Mouse (Mus musculus): ENCODE measurements at regions not wholly inside any gene's neighbourhood (a gene's known extent, or its start where the extent isn't known, plus 50 kb on each side); places are given as distances from the start of the nearest gene placed in this dataset.

DNA sequence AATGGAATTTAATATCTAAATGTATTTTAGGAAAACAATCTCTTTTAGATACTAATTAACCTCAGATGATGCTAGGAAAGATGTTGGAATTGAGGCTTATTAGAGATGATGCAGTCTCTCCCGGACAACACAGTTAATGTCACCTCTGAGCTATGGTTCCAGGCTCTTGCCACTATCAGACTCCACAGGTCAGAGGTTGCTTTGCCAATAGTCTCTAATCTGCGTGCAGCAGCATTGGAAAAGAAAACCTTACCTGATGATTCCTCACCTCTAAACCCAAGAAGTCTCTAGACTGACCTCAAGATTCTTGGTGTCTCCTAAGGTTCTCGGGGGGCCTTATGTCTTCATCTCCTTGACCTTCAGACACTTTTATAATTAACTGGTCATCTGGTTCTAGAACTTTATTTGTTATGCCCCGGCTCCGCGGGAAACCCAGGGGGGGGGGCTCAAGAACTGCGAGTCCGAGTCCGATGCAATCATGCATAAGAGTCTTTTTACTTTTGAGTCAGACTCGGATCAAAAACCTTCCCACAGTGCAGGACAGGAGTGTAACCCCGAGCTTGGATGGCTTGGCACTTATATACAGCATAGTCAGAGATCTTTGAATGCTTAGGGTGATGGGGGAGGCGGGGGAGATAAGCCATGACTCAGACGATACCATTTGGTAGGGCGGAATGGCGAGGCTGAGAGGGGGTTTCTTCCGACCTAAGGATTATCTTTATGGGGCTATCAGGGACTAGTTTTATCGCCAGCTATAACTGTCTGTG, 626.9 kb downstream of the Zfp706 start:
- DNase-seq (ENCODE audit: low spot score in 2 of 2), result no peak

DNA sequence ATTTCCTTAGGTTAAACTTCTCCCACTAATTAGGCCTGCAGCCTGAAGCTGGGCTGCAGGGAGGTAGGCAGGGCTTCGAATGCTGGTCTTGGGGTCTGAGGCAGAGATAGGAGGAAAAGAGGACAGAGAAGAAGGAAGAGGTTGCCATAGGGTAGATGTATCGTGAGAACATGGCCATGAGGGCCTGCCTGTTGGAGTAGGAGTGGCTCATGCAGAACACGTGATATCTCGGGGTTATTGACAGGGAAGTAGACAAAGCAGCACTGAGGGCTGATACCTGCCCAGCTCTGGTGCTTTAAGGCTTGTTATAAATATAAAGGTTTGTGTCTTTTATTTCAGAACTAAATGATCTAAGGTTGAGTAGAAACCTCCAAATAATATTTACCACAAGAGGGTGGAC, 628.9 kb downstream of the Zfp706 start:
- no peak for DNase-seq (ENCODE audit: low spot score in 2 of 2)

DNA sequence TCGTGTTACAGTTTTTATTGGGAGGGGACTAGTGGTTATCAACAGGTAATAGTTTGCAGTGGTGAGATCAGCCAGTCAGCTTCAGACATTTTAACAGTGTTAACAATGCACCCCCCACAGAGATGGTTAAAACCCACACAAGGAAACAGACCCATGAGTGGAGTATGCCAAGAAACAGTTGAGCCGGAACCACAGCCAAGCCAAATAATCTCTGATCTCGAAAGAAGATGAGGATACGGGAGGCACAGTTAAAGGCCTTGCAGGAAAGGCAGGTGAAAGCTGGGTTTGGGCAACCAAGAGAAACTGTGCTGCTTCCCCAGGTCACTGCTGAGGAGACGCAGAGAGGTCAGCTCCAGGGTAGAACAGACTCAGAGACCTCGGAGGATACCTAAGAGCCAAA, 631.0 kb downstream of the Zfp706 start:
- DNase-seq (ENCODE audit: low spot score in 2 of 2), result no peak

GRCm38 (mm10) chr15:36375549-36375885, 632.1 kb downstream of the Zfp706 start:
- no peak for DNase-seq (ENCODE audit: low spot score in 2 of 2)

DNA sequence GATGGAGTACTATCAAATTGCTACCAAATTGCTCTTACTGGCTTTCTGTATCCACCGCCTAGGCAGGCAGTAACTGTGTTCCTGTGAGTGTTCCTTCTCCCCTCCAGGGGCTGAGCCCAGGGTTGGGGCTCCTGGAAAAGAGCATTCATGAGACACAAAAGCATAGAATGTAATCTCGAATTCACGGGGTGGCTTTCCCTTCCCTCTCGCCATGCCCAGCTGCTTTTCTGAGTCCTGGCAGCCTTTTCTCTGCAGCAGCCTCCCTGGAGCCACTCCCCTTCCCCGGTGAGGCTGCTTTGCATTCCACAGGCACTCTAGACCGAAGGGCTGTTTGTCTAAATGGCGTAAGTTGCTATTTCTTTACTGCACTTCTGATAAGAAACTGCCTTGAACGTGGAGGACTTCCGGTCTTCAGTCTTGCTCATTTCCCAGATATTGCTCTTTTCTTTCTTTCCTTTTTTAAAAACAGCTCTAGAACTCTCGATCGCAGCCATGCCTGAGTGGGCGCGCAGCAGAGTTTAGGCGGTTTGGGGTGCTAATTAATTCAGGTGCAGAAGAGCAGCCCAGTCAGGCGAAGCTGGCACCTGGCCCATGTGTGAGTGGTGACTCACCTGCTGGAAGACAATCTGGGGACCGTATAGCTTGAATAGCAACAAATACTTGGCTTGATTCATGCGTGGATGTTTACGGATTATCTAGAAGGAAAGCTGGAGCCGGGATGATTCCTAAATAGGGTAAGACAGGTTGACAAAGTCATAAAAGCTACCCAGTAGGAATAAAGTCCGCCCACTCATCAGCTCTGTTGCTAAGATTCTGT, 632.6 kb downstream of the Zfp706 start:
- peak; percentile 86 to 89 for DNase-seq (ENCODE audit: low spot score in 2 of 2)

- DNase-seq (ENCODE audit: low spot score in 2 of 2), result no peak
Measured at GRCm38 (mm10) chr15:36373900-36374611, 633.5 kb downstream of the Zfp706 start.

DNA sequence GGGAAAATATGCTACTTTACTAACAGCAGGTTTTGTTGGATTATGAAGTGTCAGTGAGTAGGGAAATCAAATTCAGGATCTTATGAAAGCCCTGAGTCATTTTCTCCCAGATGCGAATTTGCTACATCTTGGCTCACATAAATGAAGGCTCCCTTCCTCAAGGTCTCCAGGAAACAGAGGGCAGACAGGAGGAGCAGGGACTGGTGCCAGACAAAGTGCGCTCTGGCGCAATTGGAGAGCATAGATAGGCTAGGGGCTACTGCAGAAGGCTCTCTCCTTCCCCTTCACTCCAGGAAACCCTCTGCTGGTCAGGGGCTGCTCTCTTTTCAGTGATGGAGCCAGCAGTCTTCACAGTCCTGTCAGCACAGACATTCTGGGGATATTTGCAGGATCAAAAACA, 634.1 kb downstream of the Zfp706 start:
- no peak for DNase-seq (ENCODE audit: low spot score in 2 of 2)

- no peak for DNase-seq (ENCODE audit: low spot score in 2 of 2)
Measured at GRCm38 (mm10) chr15:36371382-36371781, 636.2 kb downstream of the Zfp706 start.

DNA sequence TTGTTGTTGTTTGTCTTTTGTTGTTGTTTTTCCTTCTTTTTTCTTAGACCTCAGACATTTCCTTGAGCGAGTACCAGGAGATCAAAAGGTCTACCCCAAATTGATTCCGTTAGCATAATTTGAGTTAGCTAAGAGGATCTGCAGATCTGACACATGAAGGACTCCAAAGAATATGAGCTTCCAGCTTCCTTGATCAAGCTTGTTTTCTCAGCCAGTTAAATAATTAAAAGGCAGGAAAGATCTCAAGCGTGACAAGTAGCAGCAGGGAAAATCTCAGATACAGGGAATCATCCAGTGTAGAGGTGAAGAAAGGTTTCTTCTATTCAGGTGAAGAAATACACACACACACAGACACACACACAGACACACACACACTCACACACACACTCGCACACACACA, 636.7 kb downstream of the Zfp706 start:
- no peak for DNase-seq (ENCODE audit: low spot score in 2 of 2)

DNA sequence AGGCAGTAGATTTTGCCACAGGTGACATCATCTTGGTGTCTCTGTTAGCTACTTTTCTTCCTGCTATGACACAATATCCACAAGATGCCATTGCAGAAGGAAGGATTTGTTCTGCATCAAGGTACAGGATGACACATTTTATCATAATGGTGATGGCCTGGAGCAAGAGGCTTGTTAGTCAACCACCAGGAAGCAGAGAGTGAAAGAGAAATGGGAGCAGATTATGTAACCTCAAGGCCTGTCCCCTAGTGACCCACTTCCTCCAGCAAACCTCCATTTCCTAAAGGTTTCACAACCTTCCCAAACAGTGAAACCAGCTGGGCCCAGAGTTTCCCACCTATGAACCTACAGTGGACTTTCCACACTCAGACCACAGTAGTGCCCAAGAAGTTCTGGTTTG, 640.3 kb downstream of the Zfp706 start:
- no peak for DNase-seq (ENCODE audit: low spot score in 2 of 2)

GRCm38 (mm10) chr15:36364757-36365156, 642.8 kb downstream of the Zfp706 start:
- no peak for DNase-seq (ENCODE audit: low spot score in 2 of 2)

- no peak for DNase-seq (ENCODE audit: low spot score in 2 of 2)
Measured at GRCm38 (mm10) chr15:36364062-36364461, 643.5 kb downstream of the Zfp706 start.

DNA sequence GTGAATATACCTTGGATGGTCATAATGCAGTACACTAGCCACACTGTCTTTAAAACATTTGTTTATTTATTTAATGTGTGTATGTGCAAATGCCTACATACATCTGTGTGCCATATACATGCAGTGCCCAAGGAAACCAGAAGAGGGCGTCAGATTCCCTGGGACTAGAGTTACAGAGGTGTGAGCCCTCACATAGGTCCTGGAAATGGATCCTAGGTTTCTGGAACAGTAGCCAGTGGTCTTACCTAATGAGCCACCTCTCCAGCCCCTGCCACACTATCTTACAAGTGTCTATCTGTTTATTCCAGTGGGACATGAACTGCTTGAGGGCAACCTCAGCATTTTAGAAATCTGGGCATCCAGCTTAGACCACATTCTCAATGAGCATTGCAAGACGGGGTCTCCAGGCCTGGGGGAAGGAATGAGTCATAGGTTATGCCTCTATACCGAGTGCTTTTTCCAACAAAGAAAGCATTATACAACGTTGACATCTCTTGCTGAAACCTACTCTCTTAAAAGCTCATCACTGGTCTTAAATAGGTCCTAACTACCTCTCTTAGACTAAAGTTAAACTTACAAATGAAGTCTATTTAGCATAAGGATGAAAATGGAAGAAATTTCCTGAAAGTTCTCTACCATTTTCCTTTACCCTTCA, 644.5 kb downstream of the Zfp706 start:
- no peak for DNase-seq (ENCODE audit: low spot score in 2 of 2)

- DNase-seq (ENCODE audit: low spot score in 2 of 2), result no peak
Measured at GRCm38 (mm10) chr15:36361522-36362148, 645.9 kb downstream of the Zfp706 start.

DNA sequence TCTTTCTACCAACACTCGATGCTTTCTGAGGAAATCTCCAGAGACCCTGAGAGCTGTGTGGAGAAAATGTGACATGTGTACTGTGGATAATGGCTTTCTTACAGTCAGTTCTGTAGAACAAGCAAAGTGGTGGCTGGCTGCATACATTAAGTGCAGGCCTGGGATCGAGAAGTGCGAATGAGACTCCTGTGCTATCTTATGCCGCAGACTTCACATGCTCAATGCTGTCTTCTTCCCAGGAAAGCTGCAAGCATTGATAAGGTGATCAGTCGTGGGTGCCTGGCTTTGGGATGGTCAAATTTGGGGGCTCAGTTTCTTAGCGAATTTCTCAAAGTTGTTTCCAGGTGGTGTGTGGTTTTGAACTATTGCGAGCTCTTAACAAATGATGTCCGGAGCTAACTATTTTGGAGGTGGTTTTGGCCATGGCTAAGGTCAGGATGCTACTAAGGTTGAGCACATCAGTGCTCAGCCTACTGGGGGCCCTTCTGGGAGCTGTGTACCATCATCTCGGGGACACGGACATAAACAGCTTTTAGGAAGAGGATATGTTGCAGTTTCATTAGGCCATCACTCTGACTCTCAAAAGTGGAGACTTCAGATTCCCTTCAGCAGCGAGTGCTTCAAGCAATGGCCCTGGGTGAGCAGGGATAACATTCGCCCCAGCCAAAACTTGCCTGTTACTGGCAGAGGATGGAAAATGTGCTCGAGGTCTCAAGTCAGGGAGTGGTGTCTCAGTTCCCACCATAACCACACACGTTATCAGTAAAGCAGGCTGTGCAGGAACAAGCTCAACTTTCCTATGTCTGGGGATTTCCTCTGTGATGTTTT, 646.7 kb downstream of the Zfp706 start:
- no peak for DNase-seq (ENCODE audit: low spot score in 2 of 2)

DNA sequence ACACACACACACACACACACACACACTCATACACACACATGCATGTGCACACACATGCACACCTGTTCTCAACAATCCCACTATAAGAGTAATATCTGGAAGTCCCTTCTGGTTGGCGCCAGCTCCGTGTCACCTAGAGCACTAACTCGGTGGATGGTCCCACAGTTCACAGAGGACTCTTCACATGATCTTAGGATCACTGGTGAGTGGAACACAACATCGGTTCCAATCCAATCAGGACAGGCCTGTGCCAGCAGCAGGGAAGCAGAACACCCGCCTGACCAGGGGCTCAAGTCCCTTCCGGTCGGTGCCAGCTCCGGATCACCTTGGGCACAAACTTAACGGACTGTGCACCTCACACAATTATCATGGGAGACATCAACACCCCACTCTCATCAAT, 651.7 kb downstream of the Zfp706 start:
- no peak for DNase-seq (ENCODE audit: low spot score in 2 of 2)

DNA sequence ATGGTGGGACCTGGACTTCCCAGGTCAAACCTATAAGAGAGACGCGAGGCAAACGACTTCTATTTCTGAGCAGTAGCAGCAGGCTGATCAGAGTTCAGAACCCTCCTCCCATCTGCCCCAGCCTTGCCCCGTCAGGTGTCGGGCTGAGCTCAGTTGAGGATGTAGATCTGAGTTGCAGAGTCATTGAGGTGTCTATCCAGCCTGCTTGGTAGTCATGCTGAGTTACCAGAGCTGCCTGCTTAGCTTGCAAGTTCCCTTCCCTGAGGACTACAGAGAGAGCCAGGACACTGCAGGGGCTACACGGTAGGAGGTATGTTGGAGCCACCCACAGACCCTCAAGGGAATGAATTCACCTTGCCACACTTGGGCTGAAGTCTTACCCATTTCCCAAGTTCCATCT, 653.0 kb downstream of the Zfp706 start:
- DNase-seq (ENCODE audit: low spot score in 2 of 2), result no peak

DNA sequence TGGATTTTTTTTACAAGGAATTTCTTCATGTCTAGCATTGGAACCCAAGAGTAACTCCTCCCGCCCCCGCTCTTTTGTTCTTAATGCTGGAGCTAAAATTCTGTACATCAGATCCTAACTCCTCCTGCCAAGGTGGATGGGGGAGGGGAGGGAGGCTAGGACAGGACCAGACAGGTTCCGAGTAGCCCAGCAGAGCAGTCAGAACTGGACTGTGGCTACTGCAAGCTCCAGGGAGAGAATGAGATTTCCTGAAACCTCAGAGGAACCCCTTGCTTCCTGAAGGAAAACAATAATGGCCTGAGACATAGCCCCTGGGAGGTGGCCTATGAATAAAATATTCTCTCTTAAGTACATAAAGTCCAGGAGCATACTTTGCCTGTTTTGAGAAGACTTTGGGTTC, 653.8 kb downstream of the Zfp706 start:
- no peak for DNase-seq (ENCODE audit: low spot score in 2 of 2)

GRCm38 (mm10) chr15:36352929-36353328, 654.6 kb downstream of the Zfp706 start:
- DNase-seq (ENCODE audit: low spot score in 2 of 2), result no peak

DNA sequence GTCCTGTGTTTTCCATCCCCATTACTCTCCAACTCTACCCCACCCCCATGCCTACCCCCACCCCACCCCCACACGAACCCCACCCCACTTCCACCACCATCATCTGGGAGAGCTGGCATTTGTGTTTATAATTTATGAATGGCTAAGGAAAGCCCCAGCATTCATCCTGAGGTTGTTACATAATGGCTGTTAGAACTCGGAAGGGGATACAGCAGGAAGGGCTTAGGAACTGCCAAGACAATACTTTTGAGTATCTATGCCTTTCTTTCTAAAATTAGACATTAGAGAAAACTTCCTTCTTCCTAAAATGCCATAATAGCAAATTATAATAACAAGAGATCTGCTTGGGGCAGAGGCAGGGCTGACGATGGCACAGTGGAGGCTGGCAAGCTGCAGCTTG, 655.9 kb downstream of the Zfp706 start:
- DNase-seq (ENCODE audit: low spot score in 2 of 2), result no peak

DNA sequence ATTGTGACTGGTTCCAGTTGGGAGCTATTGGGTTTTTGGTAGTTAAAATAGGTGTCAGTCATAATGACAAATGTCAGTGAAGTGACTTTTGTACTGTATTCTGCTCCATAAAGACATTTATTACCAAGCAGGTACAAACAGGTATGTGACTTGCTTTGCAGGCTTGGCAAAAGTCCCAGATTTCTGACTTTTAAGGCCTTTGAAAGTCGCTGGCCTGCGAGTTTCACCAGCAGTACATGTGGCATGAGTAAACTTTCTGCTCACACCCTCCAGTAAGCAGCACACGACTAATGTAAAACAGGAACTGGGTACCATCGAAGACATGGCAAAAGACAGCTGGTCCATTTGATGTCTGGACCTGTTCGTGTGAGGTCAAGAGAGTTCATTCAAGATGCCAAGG, 659.2 kb downstream of the Zfp706 start:
- no peak for DNase-seq (ENCODE audit: low spot score in 2 of 2)

Data from frontal cortex, postnatal 36 days (tissue).